Mouse (Mus musculus): ENCODE data around the gene Erc2.

Gene Erc2

DNA sequence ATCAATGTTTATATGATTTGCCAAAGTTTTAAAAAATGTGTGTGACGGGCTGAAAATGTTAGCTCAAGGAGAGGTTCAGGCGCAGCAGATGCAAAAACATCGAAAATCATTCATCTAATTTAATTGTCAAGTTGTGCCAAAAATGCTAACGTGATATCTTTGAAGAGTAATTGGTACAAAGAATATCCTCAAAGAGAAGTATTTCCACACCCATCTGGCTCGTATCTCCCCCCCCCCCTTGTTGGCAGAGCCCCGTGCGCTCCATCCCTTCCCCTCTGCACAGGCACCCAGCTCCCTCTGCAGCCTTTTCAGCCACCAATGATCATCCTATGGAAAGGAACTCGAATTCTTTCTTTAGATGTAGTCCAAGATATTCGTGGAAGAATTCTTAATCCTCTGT, 797.0 kb downstream of the Erc2 start:
- Histone ChIP-seq H3K4me3 (replicated peaks; ENCODE audit: low read length) (no peak overlapping the region), H3K4me1 (replicated peaks; ENCODE audit: low read depth, low read length) (no peaks in the 10 kb centered on the region; the same call in 1 of the 2 replicates), H3K9me3 (ENCODE audit: low read length) (peaks cover 16% of the 10 kb centered on the region), H3K27me3 (ENCODE audit: insufficient read depth, low read length) (no peaks in the 10 kb centered on the region), H3K36me3 (ENCODE audit: insufficient read depth, low read length) (no peaks in the 10 kb centered on the region)
- TF ChIP-seq NANOG (IDR thresholded peaks at IDR 0.05; ENCODE audit: borderline replicate concordance, low read length), result no peak
- no peak for TF ChIP-seq POU5F1 (IDR thresholded peaks at IDR 0.05; ENCODE audit: borderline replicate concordance, low read length)
- no peak for TF ChIP-seq CTCF (conservative IDR thresholded peaks at IDR 0.05; ENCODE audit: low read length)

DNA sequence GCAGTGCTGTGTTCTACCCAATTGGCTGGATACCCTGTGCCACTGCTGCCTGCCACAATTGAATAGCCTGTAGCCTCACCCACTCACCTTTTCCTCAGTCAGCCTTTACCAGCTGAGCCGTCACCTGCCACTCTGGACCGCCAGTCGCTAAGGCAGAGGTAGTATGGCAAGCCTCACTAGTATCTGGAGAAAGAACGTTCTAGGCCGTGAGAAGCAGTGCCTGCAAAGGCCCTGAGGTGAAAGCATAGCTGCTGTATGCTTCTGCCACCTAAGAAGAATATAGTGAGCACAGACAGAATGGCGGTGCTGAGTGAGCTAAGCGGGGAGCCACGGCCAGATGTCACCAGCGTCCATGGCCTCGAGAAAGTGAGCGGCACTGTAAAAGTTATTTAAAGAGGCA, 798.4 kb downstream of the Erc2 start:
- Histone ChIP-seq H3K9me3 (ENCODE audit: low read length) (peaks cover 16% of the 10 kb centered on the region), H3K4me1 (replicated peaks; ENCODE audit: low read depth, low read length) (no peaks in the 10 kb centered on the region; the same call in 1 of the 2 replicates), H3K27me3 (ENCODE audit: insufficient read depth, low read length) (no peaks in the 10 kb centered on the region), H3K36me3 (ENCODE audit: insufficient read depth, low read length) (no peaks in the 10 kb centered on the region), H3K4me3 (replicated peaks; ENCODE audit: low read length) (no peak overlapping the region)
- TF ChIP-seq NANOG (IDR thresholded peaks at IDR 0.05; ENCODE audit: borderline replicate concordance, low read length), result no peak
- TF ChIP-seq CTCF (conservative IDR thresholded peaks at IDR 0.05; ENCODE audit: low read length), result no peak
- no peak for TF ChIP-seq POU5F1 (IDR thresholded peaks at IDR 0.05; ENCODE audit: borderline replicate concordance, low read length)

DNA sequence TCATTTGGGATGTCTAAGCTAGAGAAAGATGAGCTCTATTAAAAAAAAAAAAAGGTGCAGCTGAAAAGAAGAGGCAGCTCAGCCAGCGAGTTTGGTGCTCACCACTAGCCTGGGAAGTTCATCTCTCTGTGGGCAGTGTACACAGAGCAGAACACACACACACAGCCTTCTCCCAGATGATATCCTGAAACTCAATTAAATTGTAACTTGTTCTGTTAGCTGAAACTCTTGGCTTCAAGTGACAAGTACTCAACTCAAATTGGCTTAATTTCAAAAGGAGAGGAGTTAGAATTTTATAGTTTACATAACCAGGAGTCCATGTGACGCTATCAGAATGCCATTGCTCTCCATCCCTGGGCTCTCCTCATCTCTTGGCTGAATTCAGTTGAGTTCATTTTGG, 804.4 kb downstream of the Erc2 start:
- H3K4me3 ChIP-seq (replicated peaks; ENCODE audit: low read length), result no peak overlapping the region
- no peaks in the 10 kb centered on the region for H3K27me3 ChIP-seq (ENCODE audit: insufficient read depth, low read length)
- TF ChIP-seq POU5F1 (IDR thresholded peaks at IDR 0.05; ENCODE audit: borderline replicate concordance, low read length) (no peak), NANOG (IDR thresholded peaks at IDR 0.05; ENCODE audit: borderline replicate concordance, low read length) (no peak), CTCF (conservative IDR thresholded peaks at IDR 0.05; ENCODE audit: low read length) (no peak)
- H3K36me3 ChIP-seq (ENCODE audit: insufficient read depth, low read length), result no peaks in the 10 kb centered on the region
- H3K4me1 ChIP-seq (replicated peaks; ENCODE audit: low read depth, low read length), result no peaks in the 10 kb centered on the region
- no peaks in the 10 kb centered on the region for H3K9me3 ChIP-seq (ENCODE audit: low read length)

DNA sequence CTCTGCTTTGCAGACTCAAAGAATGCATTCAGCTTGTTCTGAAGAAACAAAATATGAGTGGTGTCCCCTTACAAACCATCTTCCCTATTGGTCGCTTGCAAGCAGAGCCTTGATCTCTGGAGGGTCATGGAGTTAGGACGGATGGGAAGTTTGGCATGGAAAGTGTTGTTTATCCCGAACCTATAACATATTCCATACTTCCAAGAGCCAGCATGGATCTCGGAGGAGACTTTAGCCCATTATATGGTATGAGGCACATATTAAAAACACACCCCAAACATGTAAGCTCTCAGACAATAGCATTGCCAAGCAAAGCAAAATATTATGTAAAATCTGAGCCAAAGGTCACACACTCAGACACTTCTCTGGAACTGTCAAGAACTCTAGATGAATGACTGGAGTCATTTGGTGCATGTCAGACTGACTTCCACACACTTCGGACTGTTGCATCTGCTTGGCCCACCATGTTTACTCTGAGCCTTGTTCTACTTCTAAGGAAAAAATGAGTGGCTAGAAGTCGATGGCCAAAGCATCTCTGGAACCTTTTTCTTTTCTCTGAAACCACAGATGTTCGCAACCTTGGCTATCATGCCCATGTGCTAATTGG, 809.6 kb downstream of the Erc2 start:
- H3K27me3 ChIP-seq (ENCODE audit: insufficient read depth, low read length), result no peaks in the 10 kb centered on the region; the same call in 1 of the 2 replicates
- H3K4me3 ChIP-seq (replicated peaks; ENCODE audit: low read length), result no peak overlapping the region
- H3K9me3 ChIP-seq (ENCODE audit: low read length), result no peaks in the 10 kb centered on the region
- no peaks in the 10 kb centered on the region for H3K4me1 ChIP-seq (replicated peaks; ENCODE audit: low read depth, low read length)
- no peaks in the 10 kb centered on the region for H3K36me3 ChIP-seq (ENCODE audit: insufficient read depth, low read length)
- TF ChIP-seq CTCF (conservative IDR thresholded peaks at IDR 0.05; ENCODE audit: low read length), result no peak
- no peak for TF ChIP-seq NANOG (IDR thresholded peaks at IDR 0.05; ENCODE audit: borderline replicate concordance, low read length)
- no peak for TF ChIP-seq POU5F1 (IDR thresholded peaks at IDR 0.05; ENCODE audit: borderline replicate concordance, low read length)

DNA sequence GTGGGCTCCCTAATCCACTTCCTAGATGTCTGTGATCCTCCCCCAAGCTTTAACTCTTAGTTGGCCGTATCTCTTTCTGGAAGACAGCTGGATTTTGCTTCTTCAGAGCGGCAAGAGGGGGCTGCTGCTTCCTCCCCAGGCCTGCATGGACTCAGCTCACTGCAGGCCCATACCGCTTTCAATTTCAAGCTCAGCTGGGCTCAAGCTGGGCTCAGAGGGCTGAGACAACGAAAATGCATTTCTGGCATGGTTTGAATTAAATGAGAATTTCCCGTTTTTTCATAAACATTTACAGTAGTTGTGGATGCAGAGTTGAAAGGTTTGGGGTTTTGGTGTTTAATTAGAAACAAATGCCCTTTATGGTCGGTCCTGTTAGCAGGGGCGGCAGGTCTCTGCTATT, 812.8 kb downstream of the Erc2 start:
- Histone ChIP-seq H3K4me3 (replicated peaks; ENCODE audit: low read length) (no peak overlapping the region), H3K36me3 (ENCODE audit: insufficient read depth, low read length) (no peaks in the 10 kb centered on the region), H3K4me1 (replicated peaks; ENCODE audit: low read depth, low read length) (no peaks in the 10 kb centered on the region), H3K9me3 (ENCODE audit: low read length) (no peaks in the 10 kb centered on the region), H3K27me3 (ENCODE audit: insufficient read depth, low read length) (no peaks in the 10 kb centered on the region; the same call in 1 of the 2 replicates)
- TF ChIP-seq NANOG (IDR thresholded peaks at IDR 0.05; ENCODE audit: borderline replicate concordance, low read length), result no peak
- TF ChIP-seq CTCF (conservative IDR thresholded peaks at IDR 0.05; ENCODE audit: low read length), result no peak
- no peak for TF ChIP-seq POU5F1 (IDR thresholded peaks at IDR 0.05; ENCODE audit: borderline replicate concordance, low read length)

DNA sequence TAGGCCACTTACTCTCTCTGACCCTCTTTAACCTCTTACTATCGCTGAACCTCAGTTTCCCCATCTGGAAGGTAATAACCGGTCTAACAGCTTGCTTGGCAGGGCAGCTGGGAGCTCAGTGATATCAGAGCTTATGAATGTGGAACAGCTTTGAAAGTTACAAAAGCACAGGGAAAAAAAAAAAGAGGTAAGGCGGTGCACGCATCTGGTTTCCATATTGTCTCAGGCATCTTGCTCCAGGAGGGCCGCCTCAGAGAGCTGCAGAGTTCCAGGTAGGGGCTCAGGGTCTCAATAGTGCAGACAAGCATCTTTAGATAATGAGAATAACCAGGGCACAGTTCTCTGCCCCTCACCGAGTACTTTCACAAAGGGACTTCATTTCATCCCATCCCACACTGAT, 816.9 kb downstream of the Erc2 start:
- Histone ChIP-seq H3K4me3 (replicated peaks; ENCODE audit: low read length) (no peak overlapping the region), H3K27me3 (ENCODE audit: insufficient read depth, low read length) (no peaks in the 10 kb centered on the region; the same call in 1 of the 2 replicates), H3K4me1 (replicated peaks; ENCODE audit: low read depth, low read length) (peaks cover 11% of the 10 kb centered on the region), H3K9me3 (ENCODE audit: low read length) (no peaks in the 10 kb centered on the region), H3K36me3 (ENCODE audit: insufficient read depth, low read length) (no peaks in the 10 kb centered on the region)
- no peak for TF ChIP-seq NANOG (IDR thresholded peaks at IDR 0.05; ENCODE audit: borderline replicate concordance, low read length)
- no peak for TF ChIP-seq CTCF (conservative IDR thresholded peaks at IDR 0.05; ENCODE audit: low read length)
- no peak for TF ChIP-seq POU5F1 (IDR thresholded peaks at IDR 0.05; ENCODE audit: borderline replicate concordance, low read length)

DNA sequence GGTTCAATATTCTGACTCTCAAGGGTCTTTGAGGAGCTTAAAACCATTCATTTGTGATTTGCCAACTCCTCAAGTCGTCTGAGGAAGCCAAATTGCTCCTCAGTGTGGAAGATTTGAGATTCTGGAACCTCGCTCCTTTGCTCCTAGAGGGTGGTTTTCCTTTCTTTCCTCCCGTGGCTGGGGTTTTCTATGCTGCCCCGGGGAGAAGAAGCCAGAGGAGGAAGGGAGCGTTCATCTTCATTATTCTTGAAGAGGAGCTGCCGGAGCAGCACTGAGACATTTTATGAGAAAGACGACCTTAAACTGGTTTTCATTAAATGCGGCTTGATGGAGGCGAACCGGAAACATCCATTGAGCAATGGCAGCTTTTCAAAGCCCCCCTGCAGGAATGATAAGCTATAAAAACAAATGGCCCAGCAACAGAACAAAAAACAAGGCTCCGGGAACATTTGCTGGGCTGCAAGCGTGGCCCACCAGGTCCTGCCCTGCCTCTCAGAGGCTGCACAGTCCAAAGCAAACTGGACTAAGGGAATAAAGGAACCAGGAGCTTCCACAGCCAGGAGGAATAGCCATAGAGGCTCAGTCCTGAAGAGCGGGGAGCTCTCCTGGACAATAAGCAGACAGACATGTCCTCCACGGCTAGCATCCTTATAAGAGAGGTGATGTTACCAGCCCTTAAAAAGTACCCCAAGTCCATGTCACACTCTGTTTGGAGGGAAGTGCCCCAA, 819.2 kb downstream of the Erc2 start:
- TF ChIP-seq NANOG (IDR thresholded peaks at IDR 0.05; ENCODE audit: borderline replicate concordance, low read length) (no peak), CTCF (conservative IDR thresholded peaks at IDR 0.05; ENCODE audit: low read length) (no peak), POU5F1 (IDR thresholded peaks at IDR 0.05; ENCODE audit: borderline replicate concordance, low read length) (no peak)
- Histone ChIP-seq H3K36me3 (ENCODE audit: insufficient read depth, low read length) (no peaks in the 10 kb centered on the region), H3K9me3 (ENCODE audit: low read length) (no peaks in the 10 kb centered on the region), H3K4me3 (replicated peaks; ENCODE audit: low read length) (no peak overlapping the region), H3K4me1 (replicated peaks; ENCODE audit: low read depth, low read length) (peaks cover 11% of the 10 kb centered on the region), H3K27me3 (ENCODE audit: insufficient read depth, low read length) (no peaks in the 10 kb centered on the region)

DNA sequence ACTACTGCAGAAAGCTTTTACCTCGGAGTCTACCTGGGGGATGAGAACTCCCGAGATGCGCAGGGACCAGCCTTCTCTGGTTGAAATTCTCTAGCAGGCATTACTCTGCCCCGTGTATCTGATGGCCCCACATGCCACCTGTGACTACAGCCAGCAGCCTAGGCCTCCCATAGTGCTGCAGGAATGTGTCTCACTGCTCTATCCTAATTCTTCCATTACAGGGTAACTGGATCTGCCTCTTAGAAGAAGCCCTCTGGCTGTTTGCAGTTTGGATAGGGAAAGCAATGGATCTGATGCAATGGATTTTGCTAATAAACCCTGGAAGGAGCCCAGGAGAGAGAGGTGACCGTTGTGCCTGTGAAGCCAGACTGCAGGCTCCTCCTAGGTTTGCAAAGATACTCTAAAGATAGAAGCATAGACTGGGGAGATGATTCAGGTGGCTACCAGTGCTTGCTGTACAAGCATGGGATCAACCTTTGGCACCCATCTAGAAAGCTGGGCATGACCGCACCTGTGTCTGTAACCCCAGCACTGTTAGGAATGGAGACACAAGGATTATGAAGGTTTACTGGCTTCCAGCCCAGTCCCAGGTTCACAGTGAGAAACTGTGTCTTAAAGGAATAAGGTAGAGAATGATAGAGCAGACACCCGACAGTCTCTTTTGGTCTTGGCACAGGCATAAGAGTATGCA, 821.2 kb downstream of the Erc2 start:
- H3K27me3 ChIP-seq (ENCODE audit: insufficient read depth, low read length), result no peaks in the 10 kb centered on the region
- peaks cover 11% of the 10 kb centered on the region for H3K4me1 ChIP-seq (replicated peaks; ENCODE audit: low read depth, low read length)
- H3K9me3 ChIP-seq (ENCODE audit: low read length), result no peaks in the 10 kb centered on the region
- no peak overlapping the region for H3K4me3 ChIP-seq (replicated peaks; ENCODE audit: low read length)
- H3K36me3 ChIP-seq (ENCODE audit: insufficient read depth, low read length), result no peaks in the 10 kb centered on the region
- TF ChIP-seq POU5F1 (IDR thresholded peaks at IDR 0.05; ENCODE audit: borderline replicate concordance, low read length) (no peak), CTCF (conservative IDR thresholded peaks at IDR 0.05; ENCODE audit: low read length) (no peak), NANOG (IDR thresholded peaks at IDR 0.05; ENCODE audit: borderline replicate concordance, low read length) (no peak)

Measured in E14TG2a.4 (cell line).